8 mouse cellular contexts compared by ENCODE assay signal in genomic region chr19:17355950-17356867, GRCm38 (mm10). TPM values are rescaled to one million over a fixed set of nuclear protein-coding genes. Genes with fewer than 3 reads are reported as not detected.
DNase-seq lines count a peak whose midpoint lies in the region; ATAC-seq and TF ChIP-seq lines count a peak whose summit lies in the region.

No protein-coding gene starts in this region.

- peak overlapping the region; percentile 45 for H3K4me3 ChIP-seq in intestine, postnatal 0 days (ENCODE audit: low read depth, low read length)
- peak overlapping the region; percentile 36 for H3K4me3 ChIP-seq in neural tube, embryonic 12.5 days

- peak; percentile 2 to 6 for DNase-seq in left cerebral cortex, adult 18-20 months (ENCODE audit: low spot score in 2 of 2)
- no peak for DNase-seq in left cerebral cortex, postnatal 25 days (ENCODE audit: low spot score in 2 of 2)
- DNase-seq in embryo, embryonic 10 days (ENCODE audit: low spot score): peak; percentile 88
- peak; percentile 86 to 87 for DNase-seq in heart, adult 18-20 months
- peak; percentile 68 to 78 for DNase-seq in lung, adult 18-20 months
- peak; percentile 56 to 68 for DNase-seq in thymus, postnatal 10 days (ENCODE audit: low spot score in 2 of 2)

- 2% methylated on average over 50 of the region's 50 CpGs for WGBS in intestine, postnatal 0 days
- WGBS in neural tube, embryonic 12.5 days: 2% methylated on average over 50 of the region's 50 CpGs

- H3K27ac ChIP-seq in intestine, postnatal 0 days (ENCODE audit: low read depth, low read length): no peak overlapping the region
- no peak overlapping the region for H3K27ac ChIP-seq in neural tube, embryonic 12.5 days

- H3K4me1 ChIP-seq in intestine, postnatal 0 days (replicated peaks; ENCODE audit: control insufficient read depth, insufficient read depth, low read length): no peaks in the 10 kb centered on the region
- peaks cover 7% of the 10 kb centered on the region; the same call in 1 of the 2 replicates for H3K4me1 ChIP-seq in neural tube, embryonic 12.5 days

- peak; percentile 59 for TF ChIP-seq CTCF in intestine, postnatal 0 days (IDR thresholded peaks at IDR 0.05; ENCODE audit: low read depth)

- peak; percentile 51; the same call in 1 of the 2 replicates for ATAC-seq in intestine, postnatal 0 days
- ATAC-seq in neural tube, embryonic 12.5 days (ENCODE audit: low FRiP score, low read depth): peak; percentile 80

- peak overlapping the region; percentile 31; the same call in 1 of the 2 replicates for H3K9ac ChIP-seq in intestine, postnatal 0 days (ENCODE audit: low read depth, low read length)
- peak overlapping the region; percentile 36; the same call in 1 of the 2 replicates for H3K9ac ChIP-seq in neural tube, embryonic 12.5 days

- no peaks in the 10 kb centered on the region for H3K36me3 ChIP-seq in intestine, postnatal 0 days (ENCODE audit: control insufficient read depth, insufficient read depth)
- H3K36me3 ChIP-seq in neural tube, embryonic 12.5 days: no peaks in the 10 kb centered on the region

- H3K9me3 ChIP-seq in intestine, postnatal 0 days (ENCODE audit: control insufficient read depth): no peaks in the 10 kb centered on the region
- H3K9me3 ChIP-seq in neural tube, embryonic 12.5 days: no peaks in the 10 kb centered on the region

- H3K4me2 ChIP-seq in intestine, postnatal 0 days (replicated peaks; ENCODE audit: low read depth): peak overlapping the region; percentile 79
- H3K4me2 ChIP-seq in neural tube, embryonic 12.5 days (replicated peaks): peak overlapping the region; percentile 73

- intact Hi-C loops in left cerebral cortex, postnatal 25 days (cut with DNase I): no loop called here

- H3K27me3 ChIP-seq in intestine, postnatal 0 days (replicated peaks; ENCODE audit: control insufficient read depth, insufficient read depth, low read length): 0 out of 2 replicates have a peak, but pooled peaks cover 8% of the 10 kb centered on the region
- H3K27me3 ChIP-seq in neural tube, embryonic 12.5 days (replicated peaks): peaks cover 16% of the 10 kb centered on the region; the same call in 1 of the 2 replicates

RNA-seq across cellular contexts. Expression of gene Gcnt1, which starts 16.4 kb away (rescaled TPM):
- 1 to 10 TPM; 2.6 to 3.1 TPM for total RNA-seq in left cerebral cortex, adult 18-20 months (2021)
- total RNA-seq in left cerebral cortex, postnatal 25 days (2021): 1 to 10 TPM; 2.0 to 2.3 TPM
- 10 to 100 TPM; 17.0 to 17.3 TPM for total RNA-seq in heart, adult 18-20 months (2021)
- polyA plus RNA-seq in intestine, postnatal 0 days (2015; fragmentation: Nextera tagmentation; extraction: Ambion mirVana): 1.1 and 1.4 TPM in 2 replicates
- polyA plus RNA-seq in neural tube, embryonic 12.5 days (2016; fragmentation: Nextera tagmentation; extraction: Ambion mirVana): 4.9 and 5.5 TPM in 2 replicates

RNA-seq across cellular contexts. Expression of gene Rfk, which starts 37.6 kb away (rescaled TPM):
- total RNA-seq in left cerebral cortex, adult 18-20 months (2021): 10 to 100 TPM; 61.8 to 67.4 TPM
- 10 to 100 TPM; 62.4 to 64.0 TPM for total RNA-seq in left cerebral cortex, postnatal 25 days (2021)
- total RNA-seq in heart, adult 18-20 months (2021): 10 to 100 TPM; 59.7 to 80.6 TPM
- polyA plus RNA-seq in intestine, postnatal 0 days (2015; fragmentation: Nextera tagmentation; extraction: Ambion mirVana): 484 and 527 TPM in 2 replicates
- 94.8 and 94.9 TPM in 2 replicates for polyA plus RNA-seq in neural tube, embryonic 12.5 days (2016; fragmentation: Nextera tagmentation; extraction: Ambion mirVana)

Comparison
In these comparisons a context has a peak if more than half of its experiments do, and no peak if none do; other contexts are left out.
1. DNase-seq: peak in left cerebral cortex, adult 18-20 months (2 of 2), embryo, embryonic 10 days (single experiment), heart, adult 18-20 months (2 of 2), lung, adult 18-20 months (2 of 2) and thymus, postnatal 10 days (2 of 2); none in left cerebral cortex, postnatal 25 days (0 of 2).
2. RNA of gene Gcnt1, which starts 16.4 kb away (total RNA-seq): 17.0 to 17.3 TPM in heart, adult 18-20 months; 2.6 to 3.1 TPM in left cerebral cortex, adult 18-20 months and 2.0 to 2.3 TPM in left cerebral cortex, postnatal 25 days; every median in the first group is over 4 times any median in the second.